Mouse (Mus musculus) lung, embryonic 15.5 days (tissue): ENCODE measurements around the gene Acsbg2. TPM values are rescaled to one million over a fixed set of nuclear protein-coding genes. Genes with fewer than 3 reads are reported as not detected.
A peak's percentile ranks its signal among the peaks of the same experiment; 100 is the strongest.

Experiments
- ATAC-seq: fragments of 200-750 bp; cut with Nextera tagmentation; 2 replicates; pipeline ENCODE4 v1.8.0; 2017; ENCODE audit warnings: moderate number of reproducible peaks, borderline replicate concordance; ENCODE audit not compliant: low FRiP score, low TSS enrichment; ENCODE audit errors: extremely low read depth
- H3K27ac ChIP-seq: fragments of 300-500 bp; sonication (generic); 2 replicates; pipeline ENCODE4 v1.5.1; 2015; ENCODE audit warnings: moderate library complexity, mild to moderate bottlenecking, inconsistent platforms
- H3K27me3 ChIP-seq: fragments of 300-500 bp; sonication (generic); 2 replicates; pipeline ENCODE4 v1.6.1; 2015; ENCODE audit warnings: inconsistent platforms
- H3K36me3 ChIP-seq: fragments of 300-500 bp; sonication (generic); 2 replicates; pipeline ENCODE4 v1.6.1; 2015; ENCODE audit warnings: inconsistent platforms
- H3K4me1 ChIP-seq: fragments of 300-500 bp; sonication (generic); 2 replicates; pipeline ENCODE4 v1.6.1; 2015; ENCODE audit warnings: inconsistent platforms
- H3K4me2 ChIP-seq: fragments of 300-500 bp; sonication (generic); 2 replicates; pipeline ENCODE4 v1.6.1; 2015; ENCODE audit warnings: inconsistent platforms, mild to moderate bottlenecking, moderate library complexity
- H3K4me3 ChIP-seq: fragments of 300-500 bp; sonication (generic); 2 replicates; pipeline ENCODE4 v1.5.1; 2015; ENCODE audit warnings: mild to moderate bottlenecking, inconsistent platforms
- H3K9ac ChIP-seq: fragments of 300-500 bp; sonication (generic); 2 replicates; pipeline ENCODE4 v1.6.1; 2015; ENCODE audit warnings: inconsistent platforms
- H3K9me3 ChIP-seq: fragments of 300-500 bp; sonication (generic); 2 replicates; pipeline ENCODE4 v1.6.1; 2016; ENCODE audit warnings: inconsistent platforms
- WGBS: fragments of 180-500 bp; shearing (Covaris S2); methylation state at CpG from one replicate; pipeline ENCODE4 v1.1.7; 2015; 5-methylcytosine and 5-hydroxymethylcytosine counted together
- polyA plus RNA-seq: library from polyadenylated mRNA; unstranded; fragments of >200 nt; fragmentation: Nextera tagmentation; extraction: Ambion mirVana; gene quantifications from 2 replicates; pipeline ENCODE4 v1.2.1, GENCODE M21; 2015

Gene Acsbg2
- polyA plus RNA-seq, 1 experiment from 2014 or later = not detected

DNA sequence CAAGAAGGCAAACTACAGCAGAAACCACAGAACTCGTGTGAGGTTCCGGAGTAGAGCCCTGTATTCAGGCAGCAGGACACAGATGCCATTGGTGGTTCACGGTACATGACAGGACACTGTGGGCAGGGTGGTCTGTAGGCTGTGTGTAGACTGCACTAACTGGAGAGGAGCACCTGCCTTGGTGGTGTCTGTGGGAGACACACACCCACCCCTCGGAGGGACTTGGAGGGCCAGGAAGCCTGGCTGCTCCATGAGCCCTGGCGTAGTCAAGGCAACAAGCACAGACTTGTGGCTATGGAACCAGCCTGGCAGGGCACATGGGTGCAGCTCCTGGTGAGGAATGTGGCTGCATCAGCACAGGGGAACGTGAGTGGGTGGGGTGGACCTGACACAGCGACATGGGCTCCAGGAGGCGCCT lies 54.5 kb downstream of the Acsbg2 start:
- ATAC-seq = peak; percentile 33; the same call in 1 of the 2 replicates
- Histone ChIP-seq H3K36me3 (no peaks in the 10 kb centered on the region), H3K4me2 (no peak overlapping the region), H3K4me3 (no peak overlapping the region), H3K4me1 (peaks cover 6% of the 10 kb centered on the region; the same call in 1 of the 2 replicates), H3K27me3 (no peaks in the 10 kb centered on the region), H3K27ac (peak overlapping the region; percentile 59; the same call in 1 of the 2 replicates), H3K9me3 (no peaks in the 10 kb centered on the region), H3K9ac (no peak overlapping the region)
- WGBS = 55% methylated on average over 8 of the region's 8 CpGs

DNA sequence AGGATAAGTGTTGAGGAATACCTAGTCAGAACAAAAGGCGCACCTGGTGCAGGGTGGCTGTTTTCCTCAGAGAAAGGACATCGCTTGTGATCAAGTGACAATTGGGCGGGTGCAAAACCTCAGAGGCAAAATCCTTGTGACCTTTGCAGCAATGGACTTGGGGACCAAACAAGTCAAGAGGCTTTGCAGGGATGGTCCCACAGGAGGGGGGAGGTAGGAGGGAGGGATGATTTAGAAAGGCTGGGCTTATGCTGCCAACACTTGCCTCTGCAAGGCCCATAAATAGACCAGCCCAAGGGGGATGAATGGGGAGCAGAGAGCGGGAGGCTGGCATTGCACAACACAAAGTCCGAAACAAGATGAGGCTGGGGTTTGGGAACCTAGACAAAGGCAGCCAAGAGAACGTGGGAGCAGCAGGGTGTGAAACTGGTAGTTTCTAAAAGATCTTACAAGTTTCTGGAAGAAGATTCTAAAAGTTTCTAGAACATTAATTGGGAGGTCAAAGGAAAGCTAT lies 55.2 kb downstream of the Acsbg2 start:
- Histone ChIP-seq H3K27ac (0 out of 2 replicates have a peak overlapping the region, but pooled peaks have one; percentile 59), H3K4me3 (no peak overlapping the region), H3K9ac (no peak overlapping the region), H3K27me3 (no peaks in the 10 kb centered on the region), H3K4me1 (peaks cover 8% of the 10 kb centered on the region; the same call in 1 of the 2 replicates), H3K36me3 (no peaks in the 10 kb centered on the region), H3K9me3 (no peaks in the 10 kb centered on the region), H3K4me2 (no peak overlapping the region)
- ATAC-seq = no peak
- 66% methylated on average over 6 of the region's 6 CpGs for WGBS

- 37% methylated on average over 11 of the region's 11 CpGs for WGBS
- H3K9me3 ChIP-seq = no peaks in the 10 kb centered on the region
- H3K27me3 ChIP-seq = no peaks in the 10 kb centered on the region
- no peak overlapping the region for H3K4me3 ChIP-seq
- H3K9ac ChIP-seq = no peak overlapping the region
- no peak overlapping the region for H3K4me2 ChIP-seq
- H3K36me3 ChIP-seq = no peaks in the 10 kb centered on the region
- no peak overlapping the region for H3K27ac ChIP-seq
- ATAC-seq = no peak
- peaks cover 8% of the 10 kb centered on the region; the same call in 1 of the 2 replicates for H3K4me1 ChIP-seq
These were observed 56.1 kb downstream of the Acsbg2 start for GRCm38 (mm10) chr17:56818067-56818636.

- Histone ChIP-seq H3K27ac (no peak overlapping the region), H3K4me3 (no peak overlapping the region), H3K9ac (no peak overlapping the region), H3K36me3 (no peaks in the 10 kb centered on the region), H3K4me2 (no peak overlapping the region), H3K4me1 (peaks cover 22% of the 10 kb centered on the region), H3K27me3 (no peaks in the 10 kb centered on the region), H3K9me3 (no peaks in the 10 kb centered on the region)
- ATAC-seq = no peak
- 87% methylated on average over 3 of the region's 3 CpGs for WGBS
These were observed 59.2 kb downstream of the Acsbg2 start for GRCm38 (mm10) chr17:56815057-56815345.

DNA sequence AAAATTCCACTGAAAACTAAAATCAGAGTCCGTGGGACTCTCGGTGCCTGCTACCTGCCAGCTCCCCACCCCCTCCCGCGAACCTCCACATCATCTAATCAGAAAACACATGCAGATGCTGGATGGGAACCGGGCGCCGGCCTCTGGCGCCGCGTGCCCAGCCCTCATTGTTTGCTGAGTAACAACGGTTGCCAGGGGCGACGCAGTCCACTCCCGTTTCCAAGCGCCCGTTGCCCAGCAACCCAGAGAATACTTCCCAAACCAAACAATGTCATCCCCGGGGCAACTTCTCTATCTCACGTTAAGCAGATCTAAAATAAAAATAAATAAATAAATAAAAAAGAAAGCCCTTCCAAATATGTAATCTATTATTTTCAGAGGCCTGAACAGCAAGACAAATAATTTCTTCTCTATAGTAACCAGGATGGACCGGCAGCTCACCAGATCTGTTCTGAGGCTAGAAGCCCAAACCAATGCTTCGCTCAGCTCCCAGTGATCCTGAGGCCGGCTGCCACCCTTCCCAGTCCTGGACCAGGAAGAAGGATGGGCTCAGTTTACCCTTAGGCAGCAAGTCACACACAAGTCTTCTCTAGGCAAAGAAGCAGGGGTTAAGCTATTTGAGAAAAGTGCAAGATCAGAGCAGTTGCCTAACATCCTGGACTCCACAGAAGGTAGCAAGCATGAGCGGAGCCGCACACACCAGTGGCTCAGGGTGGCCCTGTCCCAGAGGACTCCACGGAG lies 59.8 kb downstream of the Acsbg2 start:
- no peak overlapping the region for H3K4me2 ChIP-seq
- H3K9ac ChIP-seq = no peak overlapping the region
- H3K36me3 ChIP-seq = no peaks in the 10 kb centered on the region
- H3K4me3 ChIP-seq = no peak overlapping the region
- peaks cover 21% of the 10 kb centered on the region for H3K4me1 ChIP-seq
- no peaks in the 10 kb centered on the region for H3K9me3 ChIP-seq
- ATAC-seq = no peak
- no peaks in the 10 kb centered on the region for H3K27me3 ChIP-seq
- 16% methylated on average over 24 of the region's 24 CpGs for WGBS
- no peak overlapping the region for H3K27ac ChIP-seq

- Histone ChIP-seq H3K4me2 (no peak overlapping the region), H3K9ac (no peak overlapping the region), H3K9me3 (no peaks in the 10 kb centered on the region), H3K36me3 (no peaks in the 10 kb centered on the region), H3K27me3 (no peaks in the 10 kb centered on the region), H3K4me1 (peaks cover 26% of the 10 kb centered on the region), H3K4me3 (no peak overlapping the region), H3K27ac (peak overlapping the region; percentile 35; the same call in 1 of the 2 replicates)
- 2% methylated on average over 3 of the region's 3 CpGs for WGBS
- peak; percentile 63; the same call in 1 of the 2 replicates for ATAC-seq
These were observed 64.0 kb downstream of the Acsbg2 start for GRCm38 (mm10) chr17:56810245-56810644.

DNA sequence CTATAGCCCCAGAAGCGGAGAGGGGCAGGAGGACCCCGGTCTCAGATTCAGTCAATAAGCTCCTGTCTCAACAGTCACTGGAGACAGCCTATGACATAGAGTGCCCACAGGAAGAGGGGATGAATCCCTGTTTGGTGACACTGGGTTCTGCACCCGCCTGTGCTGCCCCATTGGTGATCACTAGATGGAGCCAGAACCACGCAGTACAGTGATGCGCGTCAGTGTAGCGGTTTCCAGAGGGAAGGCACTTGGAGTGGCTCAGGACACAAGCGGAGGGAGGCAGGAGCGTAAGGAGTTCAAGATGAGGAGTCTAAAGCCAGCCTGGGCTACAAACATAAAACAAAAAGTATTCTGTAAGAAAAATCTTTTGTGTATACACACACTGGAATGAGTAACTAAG lies 65.7 kb downstream of the Acsbg2 start:
- Histone ChIP-seq H3K9me3 (no peaks in the 10 kb centered on the region), H3K27ac (no peak overlapping the region), H3K36me3 (no peaks in the 10 kb centered on the region), H3K4me1 (peaks cover 27% of the 10 kb centered on the region), H3K4me2 (no peak overlapping the region), H3K9ac (no peak overlapping the region), H3K27me3 (no peaks in the 10 kb centered on the region), H3K4me3 (no peak overlapping the region)
- peak; percentile 62; the same call in 1 of the 2 replicates for ATAC-seq
- WGBS = 8% methylated on average over 9 of the region's 9 CpGs

DNA sequence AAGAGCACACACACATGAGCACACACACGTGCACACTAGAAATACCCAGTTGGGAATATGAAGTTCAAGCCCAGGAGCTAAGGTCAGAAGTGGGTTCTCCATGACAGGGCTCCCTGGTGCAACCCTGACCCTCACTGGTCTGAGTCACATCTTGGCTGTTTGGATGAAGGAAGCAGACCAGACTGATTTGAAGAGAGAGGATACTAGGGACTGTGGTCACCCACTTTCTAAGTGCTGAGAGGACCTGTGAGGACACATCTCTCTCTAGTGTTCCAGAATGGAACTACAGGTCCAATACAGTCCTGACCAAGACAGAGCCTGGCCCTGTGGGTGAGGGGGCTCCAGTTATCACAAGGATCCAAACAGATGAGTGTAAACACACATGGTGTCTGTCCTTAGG lies 68.5 kb downstream of the Acsbg2 start:
- Histone ChIP-seq H3K4me2 (no peak overlapping the region), H3K9me3 (no peaks in the 10 kb centered on the region), H3K4me1 (peaks cover 21% of the 10 kb centered on the region), H3K36me3 (no peaks in the 10 kb centered on the region), H3K9ac (no peak overlapping the region), H3K4me3 (no peak overlapping the region), H3K27ac (no peak overlapping the region), H3K27me3 (no peaks in the 10 kb centered on the region)
- 77% methylated on average over 1 of the region's 1 CpGs for WGBS
- no peak for ATAC-seq

DNA sequence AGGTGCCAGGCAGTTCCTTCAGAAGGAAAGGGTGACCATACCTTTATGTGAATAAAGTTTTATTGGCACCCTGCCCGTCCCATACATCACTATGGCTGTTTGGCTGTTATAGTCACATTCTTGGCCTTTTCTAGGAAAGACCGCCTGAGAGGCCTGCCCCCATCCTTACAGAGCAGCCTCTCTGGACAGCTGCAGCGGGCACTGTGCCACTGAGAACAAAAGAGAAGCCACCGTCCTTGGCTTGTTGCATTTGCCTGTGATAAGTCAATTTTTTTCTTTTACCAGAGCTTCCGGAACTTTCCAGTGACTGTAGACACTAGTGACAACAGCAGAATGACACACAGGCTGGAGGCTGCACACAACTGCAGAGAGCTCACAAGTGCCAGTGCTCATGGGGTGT lies 69.3 kb downstream of the Acsbg2 start:
- H3K36me3 ChIP-seq = no peaks in the 10 kb centered on the region
- 53% methylated on average over 5 of the region's 5 CpGs for WGBS
- no peak for ATAC-seq
- no peak overlapping the region for H3K4me3 ChIP-seq
- H3K27me3 ChIP-seq = no peaks in the 10 kb centered on the region
- no peak overlapping the region for H3K27ac ChIP-seq
- no peaks in the 10 kb centered on the region for H3K9me3 ChIP-seq
- H3K4me1 ChIP-seq = peaks cover 13% of the 10 kb centered on the region
- H3K4me2 ChIP-seq = no peak overlapping the region
- no peak overlapping the region for H3K9ac ChIP-seq

DNA sequence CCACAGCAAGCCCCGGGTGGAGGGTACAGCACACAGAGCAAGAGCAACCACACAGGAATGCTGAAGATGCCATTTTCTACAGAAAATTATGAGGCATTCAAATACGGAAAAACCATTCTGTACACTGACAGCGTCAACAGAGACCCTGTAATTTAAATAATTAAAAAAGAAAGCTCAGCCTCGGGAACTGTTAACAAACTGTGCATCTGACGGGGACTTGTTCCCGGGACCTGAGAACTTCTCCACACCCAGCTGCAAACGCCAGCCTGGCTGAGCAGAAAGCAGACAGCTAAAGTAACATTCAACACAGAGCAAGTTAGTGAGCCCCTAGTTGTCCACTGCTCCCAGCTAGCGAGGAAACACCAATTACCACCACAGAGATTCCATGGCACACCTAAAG lies 72.2 kb downstream of the Acsbg2 start:
- H3K36me3 ChIP-seq = no peaks in the 10 kb centered on the region
- H3K4me1 ChIP-seq = peaks cover 6% of the 10 kb centered on the region; the same call in 1 of the 2 replicates
- WGBS = 74% methylated on average over 8 of the region's 8 CpGs
- no peaks in the 10 kb centered on the region for H3K27me3 ChIP-seq
- no peak overlapping the region for H3K27ac ChIP-seq
- H3K9me3 ChIP-seq = no peaks in the 10 kb centered on the region
- no peak for ATAC-seq
- no peak overlapping the region for H3K9ac ChIP-seq
- H3K4me2 ChIP-seq = no peak overlapping the region
- H3K4me3 ChIP-seq = no peak overlapping the region

DNA sequence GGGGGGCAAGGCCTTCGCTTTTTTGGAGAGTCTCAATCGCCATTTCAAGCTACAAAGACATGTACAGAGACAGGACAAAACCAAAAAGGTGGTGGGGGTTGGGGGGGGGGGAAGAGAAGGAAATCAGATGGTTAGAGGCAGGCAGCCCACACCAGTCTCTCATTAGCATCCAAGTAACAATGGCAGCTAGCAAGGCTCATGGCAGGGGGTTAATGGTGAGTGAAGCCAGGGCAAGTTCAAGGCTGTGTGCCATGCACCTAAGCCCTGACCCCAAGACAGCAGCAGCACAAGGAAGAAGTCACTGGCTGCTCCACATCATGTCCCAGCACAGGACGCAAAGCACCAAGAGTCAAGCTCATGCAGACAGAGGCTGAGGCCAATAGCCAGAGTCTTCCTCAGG lies 75.0 kb downstream of the Acsbg2 start:
- no peak for ATAC-seq
- 79% methylated on average over 3 of the region's 3 CpGs for WGBS
- no peak overlapping the region for H3K4me3 ChIP-seq
- no peaks in the 10 kb centered on the region for H3K9me3 ChIP-seq
- no peak overlapping the region for H3K27ac ChIP-seq
- no peaks in the 10 kb centered on the region for H3K4me1 ChIP-seq
- no peaks in the 10 kb centered on the region for H3K27me3 ChIP-seq
- no peak overlapping the region for H3K9ac ChIP-seq
- no peaks in the 10 kb centered on the region for H3K36me3 ChIP-seq
- no peak overlapping the region for H3K4me2 ChIP-seq

GRCm38 (mm10) chr17:56793614-56794319 lies 80.5 kb downstream of the Acsbg2 start:
- no peak overlapping the region for H3K9ac ChIP-seq
- no peak overlapping the region for H3K4me2 ChIP-seq
- no peak for ATAC-seq
- 68% methylated on average over 6 of the region's 6 CpGs for WGBS
- H3K4me3 ChIP-seq = no peak overlapping the region
- H3K9me3 ChIP-seq = no peaks in the 10 kb centered on the region
- no peaks in the 10 kb centered on the region for H3K27me3 ChIP-seq
- H3K36me3 ChIP-seq = no peaks in the 10 kb centered on the region
- no peaks in the 10 kb centered on the region for H3K4me1 ChIP-seq
- no peak overlapping the region for H3K27ac ChIP-seq
